Mouse (Mus musculus): ENCODE data around the gene Fam20a. TPM values are rescaled to one million over a fixed set of nuclear protein-coding genes. Genes with fewer than 3 reads are reported as not detected.

Gene Fam20a
- polyA plus RNA-seq, 1 experiment from 2014 or later, result 3.9 TPM

- no peak overlapping the region for H3K4me3 ChIP-seq (ENCODE audit: low read depth, low read length)
- H3K27ac ChIP-seq (replicated peaks), result no peak overlapping the region
- no peak overlapping the region for H3K9ac ChIP-seq (ENCODE audit: low read length)
- DNase-seq (ENCODE audit: low spot score) (no peak), ATAC-seq (ENCODE audit: low FRiP score, low TSS enrichment) (no peak)
- no peaks in the 10 kb centered on the region for H3K9me3 ChIP-seq (ENCODE audit: control insufficient read depth, low read length)
- no peaks in the 10 kb centered on the region for H3K27me3 ChIP-seq (ENCODE audit: control insufficient read depth, insufficient read depth, low read length)
- H3K36me3 ChIP-seq (ENCODE audit: control insufficient read depth, insufficient read depth, low read length), result no peaks in the 10 kb centered on the region
- no peaks in the 10 kb centered on the region for H3K4me1 ChIP-seq (replicated peaks; ENCODE audit: control insufficient read depth, insufficient read depth)
- no peak overlapping the region for H3K4me2 ChIP-seq (replicated peaks; ENCODE audit: low read depth)
- no peak for TF ChIP-seq EP300 (optimal IDR thresholded peaks at IDR 0.05)
- WGBS, result 60% methylated on average over 3 of the region's 3 CpGs
Observed at GRCm38 (mm10) chr11:109681556-109681955, 40.5 kb downstream of the Fam20a start.

GRCm38 (mm10) chr11:109680934-109681333, 41.1 kb downstream of the Fam20a start:
- Histone ChIP-seq H3K27ac (replicated peaks) (no peak overlapping the region), H3K4me1 (replicated peaks; ENCODE audit: control insufficient read depth, insufficient read depth) (no peaks in the 10 kb centered on the region), H3K4me3 (ENCODE audit: low read depth, low read length) (no peak overlapping the region), H3K36me3 (ENCODE audit: control insufficient read depth, insufficient read depth, low read length) (no peaks in the 10 kb centered on the region), H3K9ac (ENCODE audit: low read length) (no peak overlapping the region), H3K9me3 (ENCODE audit: control insufficient read depth, low read length) (no peaks in the 10 kb centered on the region), H3K4me2 (replicated peaks; ENCODE audit: low read depth) (no peak overlapping the region), H3K27me3 (ENCODE audit: control insufficient read depth, insufficient read depth, low read length) (no peaks in the 10 kb centered on the region)
- ATAC-seq (ENCODE audit: low FRiP score, low TSS enrichment) (no peak), DNase-seq (ENCODE audit: low spot score) (no peak)
- TF ChIP-seq CTCF (IDR thresholded peaks at IDR 0.05; ENCODE audit: low read depth) (no peak), EP300 (optimal IDR thresholded peaks at IDR 0.05) (no peak)
- 67% methylated on average over 9 of the region's 9 CpGs for WGBS

GRCm38 (mm10) chr11:109678291-109678690, 43.8 kb downstream of the Fam20a start:
- no peak for ATAC-seq (ENCODE audit: low FRiP score, low TSS enrichment)
- TF ChIP-seq CTCF (IDR thresholded peaks at IDR 0.05; ENCODE audit: low read depth) (no peak), EP300 (optimal IDR thresholded peaks at IDR 0.05) (no peak)
- H3K4me3 ChIP-seq (ENCODE audit: low read depth, low read length), result no peak overlapping the region

GRCm38 (mm10) chr11:109676621-109677373, 45.3 kb downstream of the Fam20a start:
- DNase-seq (ENCODE audit: low spot score) (no peak), ATAC-seq (ENCODE audit: low FRiP score, low TSS enrichment) (no peak)
- Histone ChIP-seq H3K4me2 (replicated peaks; ENCODE audit: low read depth) (no peak overlapping the region), H3K9ac (ENCODE audit: low read length) (no peak overlapping the region), H3K9me3 (ENCODE audit: control insufficient read depth, low read length) (no peaks in the 10 kb centered on the region), H3K4me1 (replicated peaks; ENCODE audit: control insufficient read depth, insufficient read depth) (no peaks in the 10 kb centered on the region), H3K4me3 (ENCODE audit: low read depth, low read length) (no peak overlapping the region), H3K27me3 (ENCODE audit: control insufficient read depth, insufficient read depth, low read length) (no peaks in the 10 kb centered on the region), H3K27ac (replicated peaks) (no peak overlapping the region), H3K36me3 (ENCODE audit: control insufficient read depth, insufficient read depth, low read length) (no peaks in the 10 kb centered on the region)
- TF ChIP-seq CTCF (IDR thresholded peaks at IDR 0.05; ENCODE audit: low read depth) (no peak), EP300 (optimal IDR thresholded peaks at IDR 0.05) (no peak)
- WGBS, result 68% methylated on average over 11 of the region's 12 CpGs

More at GRCm38 (mm10) chr11:109678291-109678690, 43.8 kb downstream of the Fam20a start:
- no peaks in the 10 kb centered on the region for H3K27me3 ChIP-seq (ENCODE audit: control insufficient read depth, insufficient read depth, low read length)
- no peak overlapping the region for H3K27ac ChIP-seq (replicated peaks)
- H3K9me3 ChIP-seq (ENCODE audit: control insufficient read depth, low read length), result no peaks in the 10 kb centered on the region
- H3K36me3 ChIP-seq (ENCODE audit: control insufficient read depth, insufficient read depth, low read length), result no peaks in the 10 kb centered on the region
- H3K4me1 ChIP-seq (replicated peaks; ENCODE audit: control insufficient read depth, insufficient read depth), result no peaks in the 10 kb centered on the region
- no peak overlapping the region for H3K4me2 ChIP-seq (replicated peaks; ENCODE audit: low read depth)
- no peak for DNase-seq (ENCODE audit: low spot score)
- no peak overlapping the region for H3K9ac ChIP-seq (ENCODE audit: low read length)
- WGBS, result 68% methylated on average over 12 of the region's 12 CpGs

- H3K9me3 ChIP-seq (ENCODE audit: control insufficient read depth, low read length), result no peaks in the 10 kb centered on the region
- DNase-seq (ENCODE audit: low spot score), result no peak
- no peaks in the 10 kb centered on the region for H3K36me3 ChIP-seq (ENCODE audit: control insufficient read depth, insufficient read depth, low read length)
- no peaks in the 10 kb centered on the region; the same call in 1 of the 2 replicates for H3K4me1 ChIP-seq (replicated peaks; ENCODE audit: control insufficient read depth, insufficient read depth)
- no peak overlapping the region for H3K9ac ChIP-seq (ENCODE audit: low read length)
- ATAC-seq (ENCODE audit: low FRiP score, low TSS enrichment), result no peak
- no peaks in the 10 kb centered on the region for H3K27me3 ChIP-seq (ENCODE audit: control insufficient read depth, insufficient read depth, low read length)
- TF ChIP-seq EP300 (optimal IDR thresholded peaks at IDR 0.05), result no peak
- no peak for TF ChIP-seq CTCF (IDR thresholded peaks at IDR 0.05; ENCODE audit: low read depth)
- 95% methylated on average over 9 of the region's 9 CpGs for WGBS
- H3K27ac ChIP-seq (replicated peaks), result no peak overlapping the region
- no peak overlapping the region for H3K4me2 ChIP-seq (replicated peaks; ENCODE audit: low read depth)
- H3K4me3 ChIP-seq (ENCODE audit: low read depth, low read length), result no peak overlapping the region
Observed at GRCm38 (mm10) chr11:109675771-109676170, 46.3 kb downstream of the Fam20a start.

GRCm38 (mm10) chr11:109675208-109675607, 46.9 kb downstream of the Fam20a start:
- H3K4me1 ChIP-seq (replicated peaks; ENCODE audit: control insufficient read depth, insufficient read depth), result no peaks in the 10 kb centered on the region; the same call in 1 of the 2 replicates
- no peaks in the 10 kb centered on the region for H3K9me3 ChIP-seq (ENCODE audit: control insufficient read depth, low read length)
- no peaks in the 10 kb centered on the region for H3K36me3 ChIP-seq (ENCODE audit: control insufficient read depth, insufficient read depth, low read length)
- DNase-seq (ENCODE audit: low spot score), result no peak
- H3K4me2 ChIP-seq (replicated peaks; ENCODE audit: low read depth), result no peak overlapping the region
- TF ChIP-seq EP300 (optimal IDR thresholded peaks at IDR 0.05) (no peak), CTCF (IDR thresholded peaks at IDR 0.05; ENCODE audit: low read depth) (no peak)
- WGBS, result 82% methylated on average over 3 of the region's 3 CpGs
- H3K9ac ChIP-seq (ENCODE audit: low read length), result no peak overlapping the region
- ATAC-seq (ENCODE audit: low FRiP score, low TSS enrichment), result no peak
- H3K27ac ChIP-seq (replicated peaks), result no peak overlapping the region
- H3K4me3 ChIP-seq (ENCODE audit: low read depth, low read length), result no peak overlapping the region
- no peaks in the 10 kb centered on the region for H3K27me3 ChIP-seq (ENCODE audit: control insufficient read depth, insufficient read depth, low read length)

Measured in stomach, postnatal 0 days (tissue).